Mouse (Mus musculus): ENCODE measurements at regions not wholly inside any gene's neighbourhood (a gene's known extent, or its start where the extent isn't known, plus 50 kb on each side); places are given as distances from the start of the nearest gene placed in this dataset.

- TF ChIP-seq ZNF384 (IDR thresholded peaks at IDR 0.05; ENCODE audit: low read depth, low read length) = no peak
- TF ChIP-seq HCFC1 (IDR thresholded peaks at IDR 0.05; ENCODE audit: borderline replicate concordance, insufficient read depth, low read length) = no peak
- no peak for TF ChIP-seq CHD2 (IDR thresholded peaks at IDR 0.05; ENCODE audit: low read depth, low read length)
Observed at GRCm38 (mm10) chr5:7607924-7608323, 263.4 kb upstream of the Zfp804b start.
